Mouse (Mus musculus) thymus, adult 2 months (tissue): Measurements from ENCODE around the gene Slc24a4. TPM values are rescaled to one million over a fixed set of nuclear protein-coding genes. Genes with fewer than 3 reads are reported as not detected.

ENCODE experiments used
- DNase-seq: peaks from one replicate; pipeline ENCODE4 v3.0.0; 2021
- H3K27ac ChIP-seq: fragments of 200-500 bp; 2 replicates; pipeline ENCODE4 v1.5.1; 2012; ENCODE audit warnings: low read length, control low read depth; ENCODE audit not compliant: control insufficient read depth, insufficient read depth
- H3K27me3 ChIP-seq: fragments of 200-500 bp; 2 replicates; pipeline ENCODE4 v1.6.1; 2012; ENCODE audit warnings: mild to moderate bottlenecking, low read length, moderate library complexity, mixed read lengths; ENCODE audit not compliant: control insufficient read depth, insufficient read depth
- H3K36me3 ChIP-seq: fragments of 200-500 bp; 2 replicates; pipeline ENCODE4 v1.6.1; 2012; ENCODE audit warnings: mild to moderate bottlenecking, low read length, moderate library complexity; ENCODE audit not compliant: control insufficient read depth, insufficient read depth
- H3K4me1 ChIP-seq: fragments of 200-500 bp; replicated peaks from 2 replicates; pipeline ENCODE4 v1.6.1; 2012; ENCODE audit warnings: low read length; ENCODE audit not compliant: control insufficient read depth, insufficient read depth
- H3K4me3 ChIP-seq: fragments of 200-500 bp; 2 replicates; pipeline ENCODE4 v1.5.1; 2012; ENCODE audit warnings: mild to moderate bottlenecking, low read length, control low read depth, moderate library complexity; ENCODE audit not compliant: control insufficient read depth, insufficient read depth
- CTCF ChIP-seq: fragments of 200-500 bp; IDR thresholded peaks from 2 replicates; pipeline ENCODE4 v1.5.1; 2012; ENCODE audit warnings: mild to moderate bottlenecking, control low read depth, low read length, moderate library complexity, borderline replicate concordance; ENCODE audit not compliant: control insufficient read depth, poor library complexity, insufficient read depth; ENCODE audit errors: extremely low read depth
- POLR2A ChIP-seq: fragments of 200-500 bp; IDR thresholded peaks from 2 replicates; pipeline ENCODE4 v1.6.1; 2012; ENCODE audit warnings: mild to moderate bottlenecking, low read length, control low read depth, moderate library complexity; ENCODE audit not compliant: control insufficient read depth, poor library complexity, insufficient read depth; ENCODE audit errors: extremely low read depth
- WGBS: fragments of 180-500 bp; shearing (Covaris S2); methylation state at CpG from one replicate; pipeline ENCODE4 v1.1.7; 2018; 5-methylcytosine and 5-hydroxymethylcytosine counted together
- polyA plus RNA-seq: library from polyadenylated mRNA; depleted of rRNA; stranded (reverse); fragments of >200 nt; gene quantifications from 2 replicates; pipeline ENCODE4 v1.2.3, GENCODE M21; 2012

Slc24a4 gene
- polyA plus RNA-seq, 1 experiment: 4.7 TPM

- H3K27ac ChIP-seq: no peak overlapping the region
- H3K4me3 ChIP-seq: no peak overlapping the region
- TF ChIP-seq POLR2A: no peak
- no peak for TF ChIP-seq CTCF
- no peaks in the 10 kb centered on the region for H3K36me3 ChIP-seq
- DNase-seq: no peak
- H3K4me1 ChIP-seq: peaks cover 19% of the 10 kb centered on the region
- H3K27me3 ChIP-seq: no peaks in the 10 kb centered on the region
- 91% methylated on average over 7 of the region's 7 CpGs for WGBS
Observed at GRCm38 (mm10) chr12:102280867-102281503, 152.5 kb downstream of the Slc24a4 start.

DNA sequence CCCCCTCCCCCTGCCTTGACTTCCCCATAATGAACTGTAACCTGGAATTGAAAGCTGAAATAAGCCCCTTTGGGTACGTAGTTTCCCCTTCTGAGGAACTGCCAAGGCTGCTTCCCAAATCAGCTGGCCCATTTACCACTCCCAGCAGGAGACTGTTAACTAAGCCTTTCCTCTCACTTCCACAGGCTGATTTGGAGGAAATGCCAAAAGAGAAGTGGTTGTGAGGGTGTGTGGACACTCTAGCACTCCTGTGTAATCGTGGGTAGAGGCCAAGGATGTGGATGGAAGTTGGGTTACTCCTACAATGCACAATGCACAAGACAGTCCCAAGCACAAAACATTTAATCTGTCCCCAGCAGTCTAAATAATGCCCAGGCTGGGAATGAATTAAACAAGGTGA lies 153.6 kb downstream of the Slc24a4 start:
- 57% methylated on average over 2 of the region's 2 CpGs for WGBS
- TF ChIP-seq CTCF (no peak), POLR2A (no peak)
- H3K4me3 ChIP-seq: no peak overlapping the region
- H3K27me3 ChIP-seq: no peaks in the 10 kb centered on the region
- H3K4me1 ChIP-seq: peaks cover 20% of the 10 kb centered on the region
- H3K27ac ChIP-seq: no peak overlapping the region
- no peak for DNase-seq
- no peaks in the 10 kb centered on the region for H3K36me3 ChIP-seq

DNA sequence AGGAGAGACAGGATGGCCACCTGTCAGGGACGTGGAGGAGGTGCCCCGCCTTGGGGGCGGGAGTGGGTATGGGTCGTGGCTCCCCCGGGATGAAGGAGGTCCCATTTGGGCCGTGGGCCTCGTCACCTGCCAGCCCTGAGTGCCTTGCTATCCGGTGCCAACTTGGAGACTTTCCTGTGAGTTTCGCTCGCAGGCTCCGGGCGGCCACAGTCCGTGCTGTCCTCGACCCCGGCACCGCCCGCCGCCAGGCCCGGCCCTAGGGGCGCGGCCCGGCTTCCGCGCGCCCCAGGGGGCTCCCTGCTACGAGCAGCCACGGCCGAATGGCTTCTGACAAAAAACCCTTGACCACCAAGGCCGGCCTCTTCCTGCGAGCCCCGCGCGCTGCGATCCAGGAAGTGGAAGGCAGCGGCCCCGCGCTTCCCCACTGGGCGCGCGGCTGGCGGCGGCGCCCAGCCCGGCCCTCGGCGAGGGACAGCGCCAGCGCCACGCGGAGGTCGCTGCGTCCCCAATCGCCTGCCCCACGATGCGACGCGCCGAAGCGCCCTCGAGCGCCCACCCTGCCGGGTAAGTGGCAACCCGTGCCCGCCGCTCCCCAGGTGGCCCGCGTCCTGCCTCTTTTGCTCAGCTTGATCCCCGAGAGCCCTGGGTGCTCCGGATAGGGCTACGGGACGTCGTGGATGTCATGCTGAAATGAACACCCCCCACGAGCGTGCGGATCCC lies 154.4 kb downstream of the Slc24a4 start, which contains the start of gene Rin3:
Gene Rin3, plus strand, starts transcription at position 286 of the 720 bp plus-strand sequence.
- H3K4me1 ChIP-seq: peaks cover 24% of the 10 kb centered on the region
- no peaks in the 10 kb centered on the region for H3K36me3 ChIP-seq
- WGBS: under 1% methylated on average over 75 of the region's 75 CpGs
- peak; percentile 67 for DNase-seq
- H3K27me3 ChIP-seq: no peaks in the 10 kb centered on the region
- peak within 1 kb of the TSS; percentile 70 for H3K4me3 ChIP-seq
- peak within 1 kb of the TSS; percentile 25 for H3K27ac ChIP-seq
- no peak for TF ChIP-seq POLR2A
- peak; percentile 11; the same call in 1 of the 2 replicates for TF ChIP-seq CTCF

- Histone ChIP-seq H3K27me3 (no peaks in the 10 kb centered on the region), H3K27ac (peak overlapping the region; percentile 3; the same call in 1 of the 2 replicates), H3K4me1 (peaks cover 27% of the 10 kb centered on the region), H3K36me3 (no peaks in the 10 kb centered on the region), H3K4me3 (peak overlapping the region; percentile 70)
- 26% methylated on average over 22 of the region's 24 CpGs for WGBS
- peak; percentile 35 for DNase-seq
- TF ChIP-seq CTCF (no peak), POLR2A (no peak)
Observed at GRCm38 (mm10) chr12:102283483-102284266, 155.1 kb downstream of the Slc24a4 start.

GRCm38 (mm10) chr12:102284267-102284610 lies 155.7 kb downstream of the Slc24a4 start:
- peaks cover 27% of the 10 kb centered on the region for H3K4me1 ChIP-seq
- no peak for DNase-seq
- H3K27ac ChIP-seq: no peak overlapping the region
- no peaks in the 10 kb centered on the region for H3K27me3 ChIP-seq
- 71% methylated on average over 9 of the region's 9 CpGs for WGBS
- TF ChIP-seq CTCF (no peak), POLR2A (no peak)
- peak overlapping the region; percentile 70 for H3K4me3 ChIP-seq
- no peaks in the 10 kb centered on the region for H3K36me3 ChIP-seq

DNA sequence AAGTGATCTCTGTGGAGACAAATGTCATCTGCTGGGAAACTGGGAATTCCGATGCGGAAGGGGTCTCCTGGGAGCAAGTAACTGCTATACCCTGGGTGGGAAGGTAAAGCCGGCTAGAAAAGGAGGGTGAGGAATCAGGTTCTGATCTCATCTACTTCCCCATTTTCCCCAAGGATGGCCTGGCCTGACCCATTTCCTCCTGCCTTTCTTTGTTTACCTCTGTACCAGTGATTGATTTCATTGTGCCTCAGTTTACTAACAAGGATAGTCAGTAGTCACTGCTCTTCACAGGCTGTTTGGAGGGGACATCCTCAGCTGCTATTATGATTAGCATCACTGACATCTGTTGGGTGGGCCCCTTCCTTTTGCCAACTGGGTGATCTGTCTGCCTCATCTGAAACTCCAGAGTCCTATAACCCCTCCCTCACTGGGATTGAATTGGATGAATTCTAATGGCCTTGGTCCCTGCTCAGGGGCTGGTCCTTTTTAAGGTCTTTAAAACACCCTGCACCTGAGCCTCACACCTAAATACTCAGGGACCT lies 156.2 kb downstream of the Slc24a4 start:
- Histone ChIP-seq H3K4me3 (no peak overlapping the region), H3K4me1 (peaks cover 27% of the 10 kb centered on the region), H3K27ac (no peak overlapping the region), H3K36me3 (no peaks in the 10 kb centered on the region), H3K27me3 (no peaks in the 10 kb centered on the region)
- TF ChIP-seq CTCF (no peak), POLR2A (no peak)
- WGBS: 86% methylated on average over 3 of the region's 3 CpGs
- DNase-seq: no peak
